Mouse (Mus musculus) T-helper 2 cell (primary cell): ENCODE measurements around the gene Cdk17.

Experiments
- in situ Hi-C: fragments of 300-600 bp; cut with MboI, MseI; formaldehyde crosslinking; loops from one replicate; pipeline ENCODE4 v1.15.1; 2025; ENCODE audit warnings: high pct_unique_total_duplicates

The Cdk17 gene

GRCm38 (mm10) chr10:93165416-93166381, 5.0 kb downstream of the Cdk17 start:
- in situ Hi-C loops = no loop called here

GRCm38 (mm10) chr10:93166382-93166769, 5.7 kb downstream of the Cdk17 start:
- in situ Hi-C loops = no loop called here

DNA sequence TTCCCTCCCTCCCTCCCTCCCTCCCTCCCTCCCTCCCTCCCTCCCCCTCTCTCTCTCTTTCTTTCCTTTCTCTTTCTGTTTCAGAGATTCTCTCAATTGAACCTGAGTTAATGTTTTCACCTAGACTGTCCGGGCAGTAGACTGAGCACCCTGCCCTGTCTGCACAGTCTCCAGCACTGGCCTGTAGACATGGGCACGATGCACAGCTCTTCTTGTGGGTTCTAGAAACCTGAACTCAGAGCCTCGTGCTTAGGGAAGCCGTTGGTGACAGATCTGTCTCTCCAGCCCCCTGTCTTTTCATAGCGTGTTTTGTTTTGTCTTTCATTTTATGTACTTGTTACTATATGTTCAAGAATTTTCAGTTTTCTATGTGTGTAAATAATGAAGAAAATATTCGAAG, 6.6 kb downstream of the Cdk17 start:
- in situ Hi-C loops = no loop called here

DNA sequence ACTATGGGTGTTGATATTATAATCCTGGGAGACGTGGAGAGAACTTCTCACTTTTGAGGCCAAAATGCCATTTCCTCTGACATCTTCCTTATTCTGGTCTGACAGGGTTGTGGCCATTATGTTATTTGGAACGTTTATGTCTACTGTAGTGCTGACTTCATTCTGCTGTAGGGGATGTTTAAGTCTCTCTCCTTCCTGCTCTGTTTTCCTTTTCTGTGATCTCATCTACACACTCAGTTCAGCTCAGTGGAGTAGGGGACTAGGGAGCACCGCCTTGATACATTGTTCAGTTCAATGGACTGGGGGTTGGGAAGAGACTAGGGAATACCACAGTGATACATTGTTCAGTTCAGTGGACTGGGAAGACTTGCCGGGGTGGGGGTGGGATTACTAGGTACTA, 7.4 kb downstream of the Cdk17 start:
- in situ Hi-C loops = no loop called here

- in situ Hi-C loops = no loop called here
Observed at GRCm38 (mm10) chr10:93171182-93171855, 10.6 kb downstream of the Cdk17 start.

GRCm38 (mm10) chr10:93177471-93177870, 16.8 kb downstream of the Cdk17 start:
- in situ Hi-C loops = no loop called here

DNA sequence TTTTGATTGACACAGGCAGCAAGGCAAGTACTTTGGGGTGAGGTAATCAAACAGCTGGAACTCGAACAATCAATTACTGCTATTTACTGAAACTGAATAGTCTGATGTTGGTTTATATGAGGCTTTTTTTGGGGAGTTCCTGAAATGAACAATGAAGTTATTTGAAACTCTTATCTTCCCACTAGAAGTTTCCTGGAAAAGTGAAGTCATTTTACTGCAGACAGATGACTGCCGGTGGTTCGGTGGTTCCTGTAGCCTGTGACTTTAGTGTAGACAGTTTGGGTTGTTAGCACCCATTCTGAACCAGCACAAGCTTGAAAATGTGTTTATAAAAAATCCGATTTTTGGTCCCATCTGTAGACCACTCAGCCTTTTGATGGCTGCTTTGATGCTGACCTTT, 17.2 kb downstream of the Cdk17 start:
- in situ Hi-C loops = no loop called here

DNA sequence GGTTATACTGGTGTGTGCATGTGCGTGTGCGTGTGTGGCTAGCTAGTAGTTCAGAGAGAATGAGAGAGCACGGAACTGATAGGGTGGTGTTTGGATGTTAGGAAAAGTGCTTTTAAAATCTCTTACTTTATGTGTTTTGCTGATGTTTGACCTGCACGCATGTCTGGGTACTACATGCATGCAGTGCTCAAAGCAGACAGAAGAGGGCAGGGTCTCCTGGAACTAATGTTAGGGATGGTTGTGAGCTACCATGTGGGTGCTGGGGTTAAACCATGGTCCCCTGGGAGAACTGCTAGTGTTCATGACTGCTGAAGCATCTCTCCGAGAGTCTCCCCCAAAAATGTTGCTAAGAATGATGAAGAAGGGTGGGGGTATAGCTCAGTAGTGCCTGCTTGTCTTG, 18.0 kb downstream of the Cdk17 start:
- in situ Hi-C loops = no loop called here

DNA sequence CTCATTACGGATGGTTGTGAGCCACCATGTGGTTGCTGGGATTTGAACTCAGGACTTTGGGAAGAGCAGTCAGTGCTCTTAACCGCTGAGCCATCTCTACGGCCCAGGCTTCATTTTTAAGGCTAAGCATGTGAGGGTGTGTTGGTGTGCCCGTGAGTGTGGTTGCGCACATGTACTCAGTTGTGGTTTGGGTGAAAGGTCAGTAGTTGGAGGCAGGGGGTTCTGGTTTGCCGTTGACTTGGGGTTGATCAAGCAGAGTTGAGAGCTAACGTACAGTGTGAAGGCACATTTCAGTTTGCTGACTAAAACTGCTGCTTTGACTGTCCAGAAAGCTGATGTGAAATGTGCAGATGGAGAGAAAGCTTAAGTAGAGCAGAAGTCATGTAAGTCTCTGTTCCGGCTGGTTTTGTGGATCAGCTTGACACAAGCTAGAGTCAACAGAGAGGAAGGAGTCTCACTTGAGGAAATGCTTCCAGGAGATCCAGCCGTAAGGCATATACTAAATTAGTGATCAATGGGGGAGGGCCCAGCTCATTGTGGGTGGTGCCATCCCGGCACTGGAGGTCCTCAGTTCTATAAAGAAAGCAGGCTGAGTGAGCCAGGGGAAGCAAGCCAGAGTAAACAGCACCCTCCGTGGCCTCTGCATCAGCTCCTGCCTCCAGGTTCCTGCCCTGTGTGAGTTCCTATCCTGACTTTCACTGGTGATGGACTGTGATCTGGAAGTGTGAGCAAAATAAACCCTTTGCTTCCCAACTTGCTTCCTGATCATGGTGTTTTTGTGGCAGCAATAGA, 19.2 kb downstream of the Cdk17 start:
- in situ Hi-C loops = no loop called here

DNA sequence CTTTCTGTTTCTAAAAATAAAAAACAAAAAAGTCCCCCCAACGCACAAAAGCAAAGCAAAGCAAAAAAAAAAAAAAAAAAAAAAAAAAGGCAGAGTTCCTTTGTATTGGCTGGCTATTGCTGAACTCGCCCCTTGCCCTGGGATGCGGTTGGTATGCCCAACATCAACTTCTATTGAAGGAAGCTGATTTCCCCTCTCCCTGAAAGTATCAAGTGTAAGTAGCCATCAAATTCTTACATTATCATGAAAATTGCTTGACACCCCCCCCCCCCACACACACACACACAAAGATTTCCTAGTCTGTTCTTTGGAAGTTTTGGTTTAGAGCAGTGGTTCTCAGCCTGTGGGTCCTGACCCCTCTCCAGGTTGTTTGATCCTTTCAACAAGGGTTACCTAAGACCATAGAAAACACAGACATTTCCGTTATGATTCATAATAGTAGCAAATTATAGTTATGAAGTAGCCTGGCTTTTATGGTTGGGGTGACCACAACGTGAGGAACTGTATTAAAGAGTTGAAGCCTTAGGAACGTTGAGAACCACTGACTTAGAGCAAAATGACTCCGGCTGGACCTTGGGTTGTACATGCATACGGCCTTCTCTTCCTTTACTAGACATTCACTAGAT, 23.8 kb downstream of the Cdk17 start:
- in situ Hi-C loops = no loop called here

- in situ Hi-C loops = no loop called here
Observed at GRCm38 (mm10) chr10:93188440-93188999, 27.8 kb downstream of the Cdk17 start.

DNA sequence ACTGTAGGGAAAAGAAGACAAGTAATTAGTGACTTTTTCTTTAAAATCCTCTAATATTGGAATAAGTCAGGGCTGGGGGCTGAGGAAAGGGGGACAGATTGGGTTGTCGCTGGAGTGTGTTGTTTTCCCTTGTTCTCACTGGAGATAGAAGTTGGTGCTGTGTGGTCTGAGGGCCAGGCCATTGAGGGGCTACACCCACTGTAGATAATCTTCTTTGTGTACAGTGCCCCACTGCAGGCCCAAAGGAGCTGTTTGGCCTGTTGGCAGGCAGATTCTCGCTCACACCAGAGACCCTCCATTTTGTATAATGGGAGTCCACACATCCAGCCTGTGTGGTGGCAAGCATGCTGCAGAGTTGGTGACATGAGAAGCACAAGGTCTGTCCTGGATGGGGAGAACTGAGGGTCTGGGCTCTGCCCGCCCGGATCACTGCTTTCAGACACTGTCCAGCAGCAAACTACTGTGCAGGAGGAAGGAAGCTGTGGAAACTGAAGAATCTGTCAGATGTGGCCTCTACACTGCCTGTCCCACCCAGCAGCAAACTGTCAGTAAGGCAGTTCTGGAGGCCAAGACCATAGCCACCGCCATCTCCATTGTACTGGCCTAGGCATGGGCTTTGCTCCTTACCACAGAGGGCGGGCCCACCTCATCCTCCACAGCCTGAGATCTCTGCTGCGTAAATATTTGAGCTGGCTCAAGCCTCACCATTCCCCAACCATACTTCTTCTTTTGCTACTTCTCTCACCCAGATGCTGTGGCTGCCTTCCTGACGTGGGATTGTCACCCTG, 30.0 kb downstream of the Cdk17 start:
- in situ Hi-C loops = no loop called here

DNA sequence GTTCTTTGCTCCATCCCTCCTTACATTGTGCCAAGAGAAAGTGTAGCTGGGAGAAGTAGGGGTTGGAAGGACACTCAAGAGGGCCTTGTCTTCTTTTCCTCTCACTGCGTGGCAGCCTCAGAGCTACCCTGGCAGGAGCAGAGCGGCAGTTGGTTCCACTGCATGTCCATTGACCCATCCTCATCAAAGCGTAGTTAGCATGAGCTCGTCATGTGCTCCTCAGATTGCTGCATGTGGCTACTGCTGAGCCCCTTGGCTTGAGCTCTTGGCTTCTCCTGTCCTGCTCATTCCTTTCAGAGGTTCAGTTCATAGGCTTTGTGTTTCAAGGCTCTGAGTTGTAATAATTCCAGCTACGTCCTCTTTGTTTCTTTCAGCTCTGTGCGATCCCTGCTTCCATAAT, 36.4 kb downstream of the Cdk17 start:
- in situ Hi-C loops = loop anchor here (5.0 kb wide), 1 partner anchor 80 kb away; no protein-coding TSS in a partner anchor

- in situ Hi-C loops = loop anchor here (5.0 kb wide), 1 partner anchor 78 kb away; no protein-coding TSS in a partner anchor
Observed at GRCm38 (mm10) chr10:93198958-93199357, 38.3 kb downstream of the Cdk17 start.

DNA sequence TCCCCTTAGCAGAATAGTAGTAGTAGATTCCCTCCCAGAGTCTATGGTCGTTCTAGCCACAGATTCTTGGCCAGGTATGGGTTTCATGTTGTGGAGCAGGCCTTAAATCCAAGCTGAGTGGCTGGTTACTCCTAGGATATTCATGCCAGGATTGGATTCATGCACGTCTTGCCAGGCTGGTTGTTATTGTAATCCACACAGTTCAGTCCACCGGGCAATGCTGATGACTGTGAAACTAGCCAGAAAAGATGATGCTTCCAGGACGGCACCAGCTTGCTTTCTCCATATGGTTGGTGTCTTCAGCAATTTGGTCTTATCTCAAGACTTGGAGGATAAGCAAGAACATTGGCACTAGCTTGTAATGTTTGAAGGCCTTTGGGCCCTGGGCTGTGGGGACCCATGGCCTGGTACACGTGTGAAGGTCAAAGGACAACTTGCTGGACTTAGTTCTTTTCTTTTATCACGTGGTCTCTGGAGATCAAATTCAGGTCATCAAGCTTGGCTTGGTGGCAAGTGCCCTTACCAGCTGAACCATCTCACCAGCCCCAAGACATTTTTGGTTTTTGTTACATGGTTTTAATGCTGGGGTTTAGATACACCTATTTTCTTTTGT, 41.3 kb downstream of the Cdk17 start:
- in situ Hi-C loops = no loop called here

- in situ Hi-C loops = no loop called here
Observed at GRCm38 (mm10) chr10:93205287-93205956, 44.7 kb downstream of the Cdk17 start.

GRCm38 (mm10) chr10:93207176-93207575, 46.5 kb downstream of the Cdk17 start:
- in situ Hi-C loops = no loop called here

GRCm38 (mm10) chr10:93212699-93213098, 52.0 kb downstream of the Cdk17 start:
- in situ Hi-C loops = no loop called here

GRCm38 (mm10) chr10:93213339-93213738, 52.7 kb downstream of the Cdk17 start:
- in situ Hi-C loops = no loop called here
